Mouse (Mus musculus) G1E (cell line): ENCODE measurements around the gene Fam45a. TPM values are rescaled to one million over a fixed set of nuclear protein-coding genes. Genes with fewer than 3 reads are reported as not detected.
A peak's percentile ranks its signal among the peaks of the same experiment; 100 is the strongest.
"Not testable (repeated sequence)": the region's sequence is repeated elsewhere in the genome, so short reads cannot be mapped to it uniquely, and the experiment has no call there.

Source experiments
- ATAC-seq: 2 replicates; pipeline ENCODE4 v1.8.0; 2016; ENCODE audit warnings: mild to moderate bottlenecking; ENCODE audit not compliant: insufficient number of reproducible peaks, poor library complexity, low FRiP score, severe bottlenecking; ENCODE audit errors: extremely low read depth
- DNase-seq: peaks from one replicate; pipeline ENCODE4 v3.0.0; 2012; ENCODE audit warnings: low spot score
- H3K27me3 ChIP-seq: 2 replicates; pipeline ENCODE4 v1.6.1; 2012; ENCODE audit warnings: mild to moderate bottlenecking, low read length, inconsistent platforms; ENCODE audit not compliant: insufficient read depth
- H3K36me3 ChIP-seq: replicated peaks from 2 replicates; pipeline ENCODE3; 2012; ENCODE audit warnings: mild to moderate bottlenecking, inconsistent platforms
- H3K4me1 ChIP-seq: 2 replicates; pipeline ENCODE4 v1.6.1; 2012; ENCODE audit warnings: low read depth, low read length, inconsistent platforms, mixed read lengths; ENCODE audit not compliant: insufficient read depth
- H3K4me3 ChIP-seq: 2 replicates; pipeline ENCODE4 v1.5.1; 2012; ENCODE audit warnings: low read depth, mild to moderate bottlenecking, inconsistent platforms, low read length, moderate library complexity, mixed read lengths
- H3K9me3 ChIP-seq: replicated peaks from 2 replicates; pipeline ENCODE4 v1.6.1; 2012; ENCODE audit warnings: inconsistent platforms
- CTCF ChIP-seq: IDR thresholded peaks from 2 replicates; pipeline ENCODE4 v1.5.1; 2012; ENCODE audit warnings: low read depth, low read length, inconsistent platforms, mixed read lengths
- GATA1 ChIP-seq: IDR thresholded peaks from 2 replicates; pipeline ENCODE4 v1.6.1; 2012; ENCODE audit warnings: borderline replicate concordance, low read length, inconsistent platforms, mixed read lengths
- GATA2 ChIP-seq: IDR thresholded peaks from 2 replicates; pipeline ENCODE4 v1.6.1; 2012; ENCODE audit warnings: low read depth, low read length, inconsistent platforms, borderline replicate concordance
- POLR2AphosphoS5 ChIP-seq: IDR thresholded peaks from 2 replicates; pipeline ENCODE4 v1.6.1; 2012; ENCODE audit warnings: low read depth, low read length, inconsistent platforms; ENCODE audit not compliant: insufficient replicate concordance
- TAL1 ChIP-seq: conservative IDR thresholded peaks from 2 replicates; pipeline ENCODE4 v1.6.1; 2012; ENCODE audit warnings: low read depth, low read length, inconsistent platforms, mixed read lengths
- polyA plus RNA-seq: library from polyadenylated mRNA; stranded (reverse); fragments of >175 nt; gene quantifications from 2 replicates; pipeline ENCODE4 v1.2.3, GENCODE M21; 2012
- total RNA-seq, 2 experiments: library from RNA; stranded (forward) in 1 of 2; stranded (reverse) in 1 of 2; fragments of 200-1000 nt in 1 of 2; fragments of >200 nt in 1 of 2; fragmentation: Nextera tagmentation in 1 of 2; gene quantifications; 2 replicates each; pipeline ENCODE4 v1.2.3; 2014 to 2017

Gene Fam45a
- total and polyA plus RNA-seq, 3 experiments = 5.3 to 74.6 (median 29.7) TPM

- DNase-seq (peak; percentile 15), ATAC-seq (peak; percentile 63; the same call in 1 of the 2 replicates)
- Histone ChIP-seq H3K4me3 (no peak overlapping the region), H3K36me3 (peaks cover 73% of the 10 kb centered on the region), H3K27me3 (no peaks in the 10 kb centered on the region), H3K4me1 (0 out of 2 replicates have a peak, but pooled peaks cover 3% of the 10 kb centered on the region), H3K9me3 (no peaks in the 10 kb centered on the region)
- TF ChIP-seq POLR2AphosphoS5 (no peak), TAL1 (no peak), GATA2 (no peak), CTCF (peak; percentile 53; the same call in 1 of the 2 replicates)
Observed at GRCm38 (mm10) chr19:60837747-60838146, 26.4 kb downstream of the Fam45a start.

- H3K4me1 ChIP-seq = no peaks in the 10 kb centered on the region; the same call in 1 of the 2 replicates
- peaks cover 38% of the 10 kb centered on the region for H3K36me3 ChIP-seq
- H3K4me3 ChIP-seq = no peak overlapping the region
- no peaks in the 10 kb centered on the region for H3K27me3 ChIP-seq
- ATAC-seq (no peak), DNase-seq (no peak)
- no peaks in the 10 kb centered on the region for H3K9me3 ChIP-seq
- TF ChIP-seq GATA2 (no peak), CTCF (no peak), GATA1 (no peak)
Observed at GRCm38 (mm10) chr19:60843324-60843723, 31.9 kb downstream of the Fam45a start.

GRCm38 (mm10) chr19:60845731-60846130, 34.3 kb downstream of the Fam45a start:
- peaks cover 24% of the 10 kb centered on the region for H3K36me3 ChIP-seq

GRCm38 (mm10) chr19:60860868-60861700, 49.7 kb downstream of the Fam45a start, which contains the start of gene Sfxn4:
Gene Sfxn4 (minus strand): TSS chr19:60861479.
- peak; percentile 98 for ATAC-seq
- peak; percentile 85 for DNase-seq
- TF ChIP-seq GATA1 = no peak
- TF ChIP-seq POLR2AphosphoS5 = no peak
- TF ChIP-seq GATA2 = no peak
- TF ChIP-seq CTCF = no peak
- no peak for TF ChIP-seq TAL1
- peaks cover 34% of the 10 kb centered on the region for H3K36me3 ChIP-seq
- H3K4me3 ChIP-seq = peak within 1 kb of the TSS; percentile 72
- no peaks in the 10 kb centered on the region for H3K27me3 ChIP-seq
- peaks cover 23% of the 10 kb centered on the region for H3K4me1 ChIP-seq
- no peaks in the 10 kb centered on the region for H3K9me3 ChIP-seq

More at GRCm38 (mm10) chr19:60845731-60846130, 34.3 kb downstream of the Fam45a start:
- DNase-seq (no peak), ATAC-seq (no peak)
- no peak for TF ChIP-seq GATA1
- TF ChIP-seq POLR2AphosphoS5 = no peak
- TF ChIP-seq GATA2 = no peak
- no peak for TF ChIP-seq TAL1
- TF ChIP-seq CTCF = no peak
- no peaks in the 10 kb centered on the region for H3K27me3 ChIP-seq
- H3K9me3 ChIP-seq = no peaks in the 10 kb centered on the region
- H3K4me3 ChIP-seq = no peak overlapping the region
- H3K4me1 ChIP-seq = no peaks in the 10 kb centered on the region; the same call in 1 of the 2 replicates

GRCm38 (mm10) chr19:60866169-60866568, 54.8 kb downstream of the Fam45a start:
- H3K27me3 ChIP-seq, H3K4me3 ChIP-seq, H3K9me3 ChIP-seq, ATAC-seq, DNase-seq: not testable (repeated sequence)
- Histone ChIP-seq H3K4me1 (peaks cover 37% of the 10 kb centered on the region), H3K36me3 (peaks cover 75% of the 10 kb centered on the region)

- Histone ChIP-seq H3K9me3 (no peaks in the 10 kb centered on the region), H3K27me3 (no peaks in the 10 kb centered on the region), H3K4me3 (no peak overlapping the region), H3K4me1 (peaks cover 47% of the 10 kb centered on the region), H3K36me3 (peaks cover 58% of the 10 kb centered on the region)
- DNase-seq (no peak), ATAC-seq (no peak)
- TF ChIP-seq CTCF = no peak
- no peak for TF ChIP-seq GATA1
- TF ChIP-seq POLR2AphosphoS5 = no peak
- TF ChIP-seq GATA2 = no peak
- TF ChIP-seq TAL1 = no peak
Observed at GRCm38 (mm10) chr19:60870489-60870888, 59.1 kb downstream of the Fam45a start.

GRCm38 (mm10) chr19:60871366-60871765, 60.0 kb downstream of the Fam45a start:
- ATAC-seq = no peak
- Histone ChIP-seq H3K36me3 (peaks cover 51% of the 10 kb centered on the region), H3K9me3 (no peaks in the 10 kb centered on the region), H3K27me3 (no peaks in the 10 kb centered on the region), H3K4me1 (peaks cover 47% of the 10 kb centered on the region), H3K4me3 (peak overlapping the region; percentile 31; the same call in 1 of the 2 replicates)
- TF ChIP-seq CTCF (no peak), POLR2AphosphoS5 (no peak), GATA2 (no peak), TAL1 (no peak), GATA1 (no peak)
- DNase-seq = no peak
